Mouse (Mus musculus): ENCODE measurements around the gene Zfp599. TPM values are rescaled to one million over a fixed set of nuclear protein-coding genes. Genes with fewer than 3 reads are reported as not detected.

Zfp599 gene
- polyA plus RNA-seq, 1 experiment from 2014 or later: 7.6 TPM

DNA sequence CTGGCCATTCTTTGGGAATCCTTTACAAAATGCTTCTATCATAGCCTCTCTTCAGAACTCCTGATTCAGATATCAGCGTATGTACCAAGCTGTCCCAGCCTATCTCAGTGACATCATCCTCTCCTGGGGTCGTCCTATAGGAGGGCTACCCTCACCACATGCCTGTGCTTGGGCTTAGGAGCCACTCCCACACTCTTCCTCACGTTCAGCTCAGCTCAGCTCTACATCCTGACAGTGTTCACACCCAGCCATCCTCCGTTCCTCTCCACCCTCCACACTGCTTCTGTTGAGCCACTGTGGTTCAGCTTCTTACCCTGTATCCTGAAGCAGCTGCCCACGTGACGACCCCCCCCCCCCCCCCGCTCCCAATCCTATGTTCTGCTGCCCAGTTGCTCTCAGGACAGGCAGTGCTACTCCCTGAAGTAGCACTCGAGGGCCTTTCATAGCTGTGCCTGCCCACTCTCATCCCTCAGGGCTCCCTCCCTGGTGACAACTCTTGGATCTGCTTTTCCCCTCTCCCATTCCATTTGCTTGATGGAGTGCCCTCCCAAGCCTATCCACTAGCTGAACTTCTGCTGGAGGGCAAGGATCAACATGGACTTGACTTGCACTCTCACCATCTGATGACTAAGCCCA, 41.7 kb downstream of the Zfp599 start:
- 0 out of 2 replicates have a peak, but pooled peaks have one; percentile 43 for ATAC-seq (ENCODE audit: insufficient number of reproducible peaks, insufficient read depth, low FRiP score, low TSS enrichment, low read depth)
- 45% methylated on average over 8 of the region's 8 CpGs for WGBS

DNA sequence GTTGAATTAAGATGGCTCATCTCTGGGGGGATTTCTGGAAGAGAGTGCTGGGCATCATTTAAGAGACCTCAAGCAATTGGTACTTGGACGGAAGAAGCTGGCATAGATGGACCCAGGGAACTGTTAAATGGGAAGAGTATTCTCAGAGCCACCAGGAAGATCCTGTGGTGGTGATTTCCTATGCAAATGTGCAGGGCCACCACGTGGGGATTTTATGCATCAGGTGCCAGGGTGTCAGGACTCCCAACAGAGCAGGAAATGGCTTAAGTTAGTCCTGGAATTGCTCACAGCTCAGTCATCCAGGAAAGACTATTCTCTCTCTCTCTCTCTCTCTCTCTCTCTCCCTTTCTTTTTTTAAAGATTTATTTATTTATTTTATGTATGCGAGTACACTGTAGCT, 43.0 kb downstream of the Zfp599 start:
- no peak overlapping the region for H3K9ac ChIP-seq
- H3K9me3 ChIP-seq: no peaks in the 10 kb centered on the region
- ATAC-seq (ENCODE audit: insufficient number of reproducible peaks, insufficient read depth, low FRiP score, low TSS enrichment, low read depth): no peak
- H3K27ac ChIP-seq: no peak overlapping the region
- no peaks in the 10 kb centered on the region for H3K4me1 ChIP-seq
- H3K36me3 ChIP-seq: no peaks in the 10 kb centered on the region
- 53% methylated on average over 3 of the region's 3 CpGs for WGBS
- H3K27me3 ChIP-seq: no peaks in the 10 kb centered on the region
- no peak overlapping the region for H3K4me2 ChIP-seq
- H3K4me3 ChIP-seq: no peak overlapping the region

More for the DNA sequence above, 41.7 kb downstream of the Zfp599 start:
- Histone ChIP-seq H3K9me3 (no peaks in the 10 kb centered on the region), H3K9ac (no peak overlapping the region), H3K27ac (no peak overlapping the region), H3K4me2 (no peak overlapping the region), H3K27me3 (no peaks in the 10 kb centered on the region), H3K36me3 (no peaks in the 10 kb centered on the region), H3K4me3 (no peak overlapping the region), H3K4me1 (no peaks in the 10 kb centered on the region)

DNA sequence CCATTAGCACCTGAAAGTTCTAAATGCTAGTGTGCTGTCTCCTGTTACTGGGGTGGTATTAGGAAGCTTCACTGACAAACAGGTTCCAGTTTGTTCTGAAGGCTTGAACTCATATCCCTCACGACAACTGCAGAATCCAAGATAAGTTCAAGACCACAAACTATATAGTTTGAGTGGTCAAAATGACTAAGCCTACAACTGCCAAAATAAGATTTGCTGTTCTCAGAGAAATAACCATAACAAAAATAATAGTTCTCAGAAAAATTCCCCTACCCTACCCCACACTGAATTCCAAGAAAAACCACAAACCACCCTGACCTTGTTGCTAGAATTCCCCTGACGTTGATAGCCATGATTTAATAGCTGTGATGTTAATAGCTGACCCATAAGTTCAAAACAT, 45.1 kb downstream of the Zfp599 start:
- no peaks in the 10 kb centered on the region for H3K4me1 ChIP-seq
- 71% methylated on average over 2 of the region's 2 CpGs for WGBS
- no peaks in the 10 kb centered on the region for H3K27me3 ChIP-seq
- no peaks in the 10 kb centered on the region for H3K36me3 ChIP-seq
- no peak overlapping the region for H3K4me2 ChIP-seq
- ATAC-seq (ENCODE audit: insufficient number of reproducible peaks, insufficient read depth, low FRiP score, low TSS enrichment, low read depth): no peak
- no peak overlapping the region for H3K4me3 ChIP-seq
- no peak overlapping the region for H3K27ac ChIP-seq
- H3K9ac ChIP-seq: no peak overlapping the region
- H3K9me3 ChIP-seq: no peaks in the 10 kb centered on the region

DNA sequence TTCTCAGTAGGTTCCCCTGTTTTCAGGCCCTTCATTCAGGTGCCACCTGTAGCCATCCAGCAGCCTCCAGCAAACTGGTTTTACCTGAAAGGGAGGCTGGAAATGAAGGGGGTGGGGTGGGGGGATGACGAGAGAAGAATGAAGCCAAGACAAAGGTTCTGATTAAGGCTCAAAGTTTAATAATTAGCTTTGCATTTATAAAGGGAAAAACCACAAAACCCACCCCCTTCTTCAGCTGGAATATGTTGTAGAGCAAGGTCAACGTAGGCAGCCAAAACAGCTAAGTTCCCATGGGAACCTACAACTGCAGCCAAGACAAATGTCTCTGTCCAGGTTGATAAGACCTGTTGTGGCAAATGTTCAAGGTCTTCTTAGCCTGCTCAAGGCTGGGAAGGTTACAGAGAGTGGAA, 45.9 kb downstream of the Zfp599 start:
- no peaks in the 10 kb centered on the region for H3K9me3 ChIP-seq
- no peak overlapping the region for H3K4me2 ChIP-seq
- no peak overlapping the region for H3K9ac ChIP-seq
- H3K4me1 ChIP-seq: no peaks in the 10 kb centered on the region
- no peaks in the 10 kb centered on the region for H3K27me3 ChIP-seq
- 48% methylated on average over 2 of the region's 2 CpGs for WGBS
- no peak overlapping the region for H3K4me3 ChIP-seq
- no peaks in the 10 kb centered on the region for H3K36me3 ChIP-seq
- H3K27ac ChIP-seq: no peak overlapping the region
- no peak for ATAC-seq (ENCODE audit: insufficient number of reproducible peaks, insufficient read depth, low FRiP score, low TSS enrichment, low read depth)

Other genes starting within 250 kb of the Zfp599 start
- gene Elavl3, start 207.9 kb downstream of the Zfp599 start, polyA plus RNA-seq (2015; fragmentation: Nextera tagmentation; extraction: Ambion mirVana): 2.5 and 3.0 TPM in 2 replicates
- gene Gm49318, start 188.6 kb downstream of the Zfp599 start, polyA plus RNA-seq (2015; fragmentation: Nextera tagmentation; extraction: Ambion mirVana): not detected in 2 replicates
- gene Zfp653, start 188.5 kb downstream of the Zfp599 start, polyA plus RNA-seq (2015; fragmentation: Nextera tagmentation; extraction: Ambion mirVana): 13.0 and 13.6 TPM in 2 replicates
- gene Ecsit, start 174.5 kb downstream of the Zfp599 start, polyA plus RNA-seq (2015; fragmentation: Nextera tagmentation; extraction: Ambion mirVana): 35.5 and 40.9 TPM in 2 replicates
- gene Cnn1, start 160.7 kb downstream of the Zfp599 start, polyA plus RNA-seq (2015; fragmentation: Nextera tagmentation; extraction: Ambion mirVana): 0.76 and 3.6 TPM in 2 replicates
- 175 and 194 TPM in 2 replicates for gene Elof1, start 142.7 kb downstream of the Zfp599 start, polyA plus RNA-seq (2015; fragmentation: Nextera tagmentation; extraction: Ambion mirVana)
- gene Acp5, start 124.2 kb downstream of the Zfp599 start, polyA plus RNA-seq (2015; fragmentation: Nextera tagmentation; extraction: Ambion mirVana): 9.2 and 10.7 TPM in 2 replicates
- 71.9 and 75.9 TPM in 2 replicates for gene Pigyl, start 103.0 kb downstream of the Zfp599 start, polyA plus RNA-seq (2015; fragmentation: Nextera tagmentation; extraction: Ambion mirVana)
- gene Zfp872, start 71.8 kb downstream of the Zfp599 start, polyA plus RNA-seq (2015; fragmentation: Nextera tagmentation; extraction: Ambion mirVana): 0.14 and 0.15 TPM in 2 replicates
- gene Zfp809, start 34.2 kb downstream of the Zfp599 start, polyA plus RNA-seq (2015; fragmentation: Nextera tagmentation; extraction: Ambion mirVana): 19.5 and 19.7 TPM in 2 replicates
- gene Zfp810, start 47.8 kb upstream of the Zfp599 start, polyA plus RNA-seq (2015; fragmentation: Nextera tagmentation; extraction: Ambion mirVana): 30.1 and 31.3 TPM in 2 replicates
- 41.9 and 42.5 TPM in 2 replicates for gene Anln, start 129.3 kb upstream of the Zfp599 start, polyA plus RNA-seq (2015; fragmentation: Nextera tagmentation; extraction: Ambion mirVana)
- gene 9530077C05Rik, start 151.6 kb upstream of the Zfp599 start, polyA plus RNA-seq (2015; fragmentation: Nextera tagmentation; extraction: Ambion mirVana): 3.1 and 4.4 TPM in 2 replicates
- gene Gm17545, start 194.4 kb upstream of the Zfp599 start, polyA plus RNA-seq (2015; fragmentation: Nextera tagmentation; extraction: Ambion mirVana): not detected in 2 replicates
- 68.3 and 79.5 TPM in 2 replicates for gene Rp9, start 209.8 kb upstream of the Zfp599 start, polyA plus RNA-seq (2015; fragmentation: Nextera tagmentation; extraction: Ambion mirVana)
- gene Bbs9, start 215.8 kb upstream of the Zfp599 start, polyA plus RNA-seq (2015; fragmentation: Nextera tagmentation; extraction: Ambion mirVana): 13.8 and 14.8 TPM in 2 replicates